Mouse (Mus musculus) gastrocnemius, postnatal 25 days (tissue): ENCODE data around the gene Kmo. TPM values are rescaled to one million over a fixed set of nuclear protein-coding genes. Genes with fewer than 3 reads are reported as not detected.

ENCODE experiments used
- DNase-seq: peaks from one replicate; pipeline ENCODE4 v3.0.0; 2022
- total RNA-seq, 2 experiments: library from RNA; stranded (reverse); gene quantifications; 1 replicate in 1 of 2; 2 replicates in 1 of 2; pipeline ENCODE4 v1.2.3; 2021

Gene Kmo
- total RNA-seq, 2 experiments from 2014 or later: 0.26 to 0.27 TPM

DNA sequence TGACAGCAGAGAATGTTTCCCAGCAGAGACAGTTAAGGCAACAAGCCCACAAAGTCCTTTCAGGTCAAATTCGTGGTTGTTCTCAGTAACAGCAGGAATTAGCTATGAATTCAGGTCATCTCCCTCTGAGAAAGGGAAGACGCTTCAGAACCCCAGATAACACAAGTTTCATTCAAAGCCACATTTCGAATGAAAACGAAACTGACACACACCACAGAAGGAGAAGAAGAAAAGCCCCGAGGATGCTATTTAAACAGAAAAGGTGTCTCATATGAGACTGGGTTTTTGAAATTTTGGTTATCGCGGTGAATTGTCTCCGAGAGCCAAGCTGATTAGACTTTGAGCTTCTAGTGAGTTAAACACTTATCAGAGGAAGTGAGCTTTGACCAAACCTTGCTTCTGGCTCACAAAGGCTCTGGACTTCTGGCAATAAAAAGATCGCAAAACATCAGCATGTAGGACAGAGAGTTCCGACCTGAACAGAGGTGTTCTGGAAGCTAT is 11.6 kb downstream of the Kmo start:
- no peak for DNase-seq

DNA sequence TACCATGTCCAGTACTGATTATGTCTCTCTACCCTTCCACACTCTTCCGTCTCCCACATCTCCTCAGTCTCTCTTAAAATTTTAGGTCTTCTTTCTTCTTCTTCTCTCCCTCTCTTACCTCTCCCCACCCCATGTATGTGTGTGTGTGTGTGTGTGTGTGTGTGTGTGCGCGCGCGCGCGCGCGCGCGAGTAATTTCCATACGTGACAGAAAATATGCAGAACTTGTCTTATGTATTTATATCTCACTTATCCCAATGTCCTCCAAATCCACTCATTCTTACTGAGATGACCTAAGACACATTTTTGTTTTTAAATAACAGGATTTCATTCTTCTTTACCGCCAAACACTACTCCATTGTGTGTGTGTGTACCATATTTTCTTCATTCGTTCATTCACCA is 12.3 kb downstream of the Kmo start:
- DNase-seq: no peak

DNA sequence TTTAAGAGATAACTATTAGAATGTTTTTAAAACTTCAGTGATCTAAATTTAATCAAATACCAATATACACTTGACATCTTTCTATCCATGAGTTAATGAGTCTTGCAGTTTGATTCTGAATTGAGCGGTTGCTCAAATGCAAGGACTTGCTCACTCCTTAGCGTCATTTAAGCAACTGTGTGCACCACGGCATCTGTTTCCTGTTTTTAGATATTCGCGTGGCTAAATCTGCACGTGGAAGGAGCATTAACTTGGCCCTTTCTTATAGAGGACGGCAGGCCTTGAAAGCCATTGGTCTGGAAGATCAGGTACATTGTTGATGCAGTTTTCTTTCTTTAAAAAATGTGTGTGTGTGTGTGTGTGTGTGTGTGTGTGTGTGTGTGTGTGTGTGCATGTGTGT is 17.5 kb downstream of the Kmo start:
- no peak for DNase-seq

- DNase-seq: no peak
Observed at GRCm38 (mm10) chr1:175639072-175639471, 18.9 kb downstream of the Kmo start.

DNA sequence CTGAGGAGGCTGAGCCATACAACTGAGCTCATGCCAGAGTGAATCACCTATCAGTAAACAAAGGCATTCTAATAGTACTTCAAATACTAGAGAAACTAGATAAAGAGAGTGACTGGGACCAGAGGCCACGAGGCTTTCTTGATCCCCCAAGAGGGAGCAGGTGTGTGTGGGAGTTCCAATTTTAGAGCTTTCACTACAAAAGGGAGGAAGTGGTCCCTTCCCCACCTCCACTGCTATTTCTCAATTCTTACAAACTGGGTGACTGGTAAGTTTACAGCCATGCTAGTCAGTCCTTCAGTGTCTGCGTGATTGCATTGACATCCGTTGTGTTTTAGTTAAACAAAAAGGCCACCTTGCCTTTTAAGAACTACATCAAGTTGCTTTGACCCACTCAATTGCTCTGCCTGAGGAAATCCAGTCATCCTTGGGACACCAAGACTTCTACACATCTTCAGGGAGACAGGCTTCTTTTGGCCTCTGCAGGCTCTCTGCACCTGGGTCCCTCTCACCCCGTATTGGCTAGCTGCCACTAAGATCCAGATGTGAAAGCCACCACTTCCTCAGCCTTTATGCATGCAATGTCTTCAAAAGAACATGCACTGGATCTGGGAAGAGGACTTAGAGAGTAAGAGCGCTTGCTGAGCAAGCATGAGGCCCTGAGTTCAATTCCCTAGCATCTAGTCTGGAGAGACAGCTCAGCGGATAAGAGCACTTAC is 20.4 kb downstream of the Kmo start:
- no peak for DNase-seq

- no peak for DNase-seq
Observed at GRCm38 (mm10) chr1:175643496-175644265, 23.5 kb downstream of the Kmo start.

GRCm38 (mm10) chr1:175646952-175647351 is 26.8 kb downstream of the Kmo start:
- DNase-seq: no peak

DNA sequence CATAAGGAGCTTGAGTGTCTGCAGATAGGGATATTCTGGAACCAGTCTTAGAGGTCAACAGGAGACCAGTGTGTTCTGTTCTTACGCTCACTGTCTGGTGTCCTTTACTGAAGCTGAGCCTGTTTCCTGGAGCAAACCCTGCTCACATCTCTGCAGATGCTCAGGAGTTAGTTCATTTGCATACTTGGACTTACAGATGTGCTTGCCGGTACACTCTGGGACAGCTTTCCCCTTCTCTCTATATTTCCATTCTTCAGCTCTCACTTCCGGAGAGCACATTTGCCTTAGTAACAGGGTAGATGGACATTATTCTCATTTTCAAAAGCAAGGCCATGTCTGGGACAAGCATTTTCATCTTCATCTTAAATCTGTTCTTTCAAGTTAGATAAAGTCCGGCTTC is 28.4 kb downstream of the Kmo start:
- DNase-seq: no peak

DNA sequence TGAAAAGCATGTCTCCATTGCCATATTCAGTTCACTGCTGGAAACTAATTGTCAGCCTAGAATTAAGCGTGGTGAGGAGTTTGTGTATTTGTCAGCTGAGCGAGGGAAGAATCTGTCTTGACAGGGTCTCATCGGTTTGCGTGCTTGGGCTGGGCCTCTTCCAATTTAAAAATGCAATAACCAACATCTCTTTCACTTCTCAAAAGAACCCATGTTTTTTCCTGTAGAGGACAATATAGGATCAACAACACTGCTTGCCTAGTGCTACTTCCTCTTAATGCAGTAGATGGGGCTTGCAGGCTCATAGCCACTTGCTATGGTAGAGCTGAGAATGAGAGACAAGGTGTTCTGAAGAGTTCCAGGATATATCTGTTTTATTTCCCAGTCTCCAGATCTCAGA is 39.7 kb downstream of the Kmo start:
- DNase-seq: no peak

GRCm38 (mm10) chr1:175668666-175669405 is 48.7 kb downstream of the Kmo start:
- DNase-seq: no peak

DNA sequence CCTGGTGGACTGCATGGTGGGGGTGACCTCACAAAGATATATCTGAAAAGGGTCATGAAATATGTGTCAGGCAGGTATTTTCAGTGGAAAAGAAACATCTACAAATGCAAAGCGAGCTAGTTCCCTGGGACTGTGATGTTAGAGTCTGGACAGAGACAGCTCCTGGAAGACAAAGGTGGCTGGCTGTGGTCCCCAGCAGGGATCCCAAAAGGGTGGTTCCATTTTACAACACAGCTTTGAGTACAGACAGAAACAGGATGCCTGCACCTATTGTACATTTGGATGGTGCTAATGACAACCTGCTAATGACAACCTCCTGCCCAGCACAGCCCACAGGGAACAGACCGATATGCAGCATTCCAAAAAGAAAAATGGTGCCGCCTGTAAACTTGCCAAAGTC is 49.3 kb downstream of the Kmo start:
- no peak for DNase-seq

- DNase-seq: no peak
Observed at GRCm38 (mm10) chr1:175670042-175670441, 49.9 kb downstream of the Kmo start.

DNA sequence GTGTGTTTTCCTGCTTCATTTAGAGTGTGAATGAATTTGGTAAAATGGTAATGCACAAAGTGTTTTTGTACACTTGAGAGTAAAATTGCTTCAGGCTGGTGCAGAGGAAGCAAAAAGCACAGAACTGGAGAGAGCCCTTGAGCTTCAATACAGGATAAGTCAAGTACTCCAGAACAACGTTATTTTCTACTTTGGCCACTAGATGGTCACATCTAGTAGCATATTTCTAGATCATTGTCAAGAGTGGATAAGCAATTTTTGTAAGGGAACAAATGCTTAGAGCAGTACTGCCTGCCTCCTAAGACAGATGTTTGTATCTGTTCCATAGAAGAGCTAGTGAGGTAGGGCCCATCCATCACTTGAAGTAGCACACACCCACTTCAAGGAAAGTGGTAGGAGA is 51.4 kb downstream of the Kmo start:
- DNase-seq: no peak

DNA sequence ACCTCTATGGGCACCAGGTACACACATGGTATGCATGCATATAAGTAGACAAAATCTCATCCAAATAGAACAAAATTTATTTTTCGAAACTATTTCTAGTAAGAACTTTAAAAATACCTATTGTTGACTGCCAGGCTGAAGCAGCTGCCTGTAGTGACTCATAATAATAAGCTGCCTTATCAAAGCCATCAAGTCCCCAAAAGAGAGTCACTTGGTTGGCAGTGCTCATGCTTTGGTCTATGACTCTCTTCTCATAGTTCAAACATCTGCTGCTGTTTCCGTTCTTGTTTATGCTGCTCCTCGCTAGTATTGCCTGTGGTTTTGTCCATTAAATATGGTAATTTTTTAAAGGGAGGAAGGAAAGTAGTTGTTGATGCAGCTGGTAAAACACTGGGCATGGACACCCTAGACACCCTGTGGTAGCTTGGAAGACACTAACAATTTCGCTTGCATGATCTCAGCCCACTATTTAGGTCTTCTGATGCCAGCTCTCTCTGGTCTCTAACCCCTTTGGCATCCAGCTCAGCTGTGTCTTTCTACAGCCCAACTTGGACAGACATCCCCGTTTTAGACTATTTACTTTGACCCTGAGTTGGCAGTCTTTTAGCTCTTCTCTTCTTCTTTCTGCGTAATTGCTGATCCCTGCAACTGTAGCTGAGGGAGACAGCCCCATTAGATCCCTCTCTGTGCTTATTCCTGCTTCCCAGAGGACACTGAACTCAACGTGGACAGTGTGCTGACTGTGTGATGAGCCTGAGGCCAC is 53.6 kb downstream of the Kmo start:
- DNase-seq: no peak

DNA sequence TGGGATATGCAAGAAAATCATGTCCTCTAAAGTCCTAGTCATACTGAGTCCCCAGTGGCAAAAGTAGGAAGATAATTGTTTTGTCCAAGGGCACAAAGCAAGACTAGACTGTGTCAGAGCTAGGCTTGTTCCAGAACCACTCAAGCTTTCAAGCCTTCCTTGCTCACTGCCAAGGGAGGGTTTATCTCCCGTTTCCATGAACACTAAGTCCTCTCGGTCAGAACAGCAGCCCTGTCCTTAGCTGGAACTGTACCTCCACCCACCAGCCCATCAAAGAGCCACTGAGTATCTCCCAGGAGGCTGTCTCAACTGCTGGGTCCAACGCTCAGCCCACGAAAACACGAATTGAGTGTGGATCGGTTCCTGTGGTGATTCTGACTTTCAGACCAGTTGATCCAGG is 54.9 kb downstream of the Kmo start:
- DNase-seq: no peak

DNA sequence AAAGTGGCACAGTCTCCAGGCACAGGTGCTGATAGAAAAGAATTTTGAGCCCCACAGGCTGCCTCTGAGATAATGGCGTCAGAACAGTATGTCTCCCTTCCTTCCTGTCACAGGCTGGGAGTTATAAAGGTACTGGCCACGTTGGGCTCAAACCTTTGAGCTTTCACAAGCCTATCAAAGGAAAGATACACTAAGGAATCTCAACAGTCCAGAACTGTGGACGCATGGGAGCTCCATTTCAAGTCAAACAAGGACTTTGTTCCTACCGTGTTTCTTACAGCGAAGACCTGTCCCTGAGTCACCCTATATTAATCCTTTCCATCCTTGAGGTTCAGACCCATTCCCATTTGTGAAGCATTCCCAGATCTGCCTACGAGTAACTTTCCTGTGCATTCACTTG is 57.3 kb downstream of the Kmo start:
- no peak for DNase-seq

DNA sequence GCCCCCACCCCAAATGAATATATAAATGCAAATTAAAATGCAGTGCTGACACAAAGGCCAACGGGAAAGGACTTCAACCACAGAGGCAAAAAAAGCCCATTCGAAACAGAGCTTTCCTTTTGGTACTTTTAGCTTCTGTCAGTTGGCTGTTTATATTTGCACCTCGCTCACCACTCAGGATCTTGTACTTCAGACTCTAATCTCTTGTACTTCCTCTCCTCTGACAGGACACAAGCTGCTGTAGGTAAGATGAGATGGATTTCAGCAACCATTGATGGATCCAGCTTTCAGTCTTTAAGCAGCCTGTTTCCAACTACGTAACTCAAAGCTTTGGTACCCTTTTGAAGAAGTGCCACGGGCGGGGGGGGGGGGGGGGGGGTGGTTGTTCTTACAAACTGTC is 60.8 kb downstream of the Kmo start:
- DNase-seq: no peak

- DNase-seq: no peak
Observed at GRCm38 (mm10) chr1:175691686-175692245, 71.6 kb downstream of the Kmo start.

- peak; percentile 99 for DNase-seq
Observed at GRCm38 (mm10) chr1:175692246-175692996, 72.2 kb downstream of the Kmo start, which contains the start of the genes Opn3 and Chml. Gene Opn3 (minus strand): TSS chr1:175692776. Gene Chml (minus strand): TSS chr1:175692901.

DNA sequence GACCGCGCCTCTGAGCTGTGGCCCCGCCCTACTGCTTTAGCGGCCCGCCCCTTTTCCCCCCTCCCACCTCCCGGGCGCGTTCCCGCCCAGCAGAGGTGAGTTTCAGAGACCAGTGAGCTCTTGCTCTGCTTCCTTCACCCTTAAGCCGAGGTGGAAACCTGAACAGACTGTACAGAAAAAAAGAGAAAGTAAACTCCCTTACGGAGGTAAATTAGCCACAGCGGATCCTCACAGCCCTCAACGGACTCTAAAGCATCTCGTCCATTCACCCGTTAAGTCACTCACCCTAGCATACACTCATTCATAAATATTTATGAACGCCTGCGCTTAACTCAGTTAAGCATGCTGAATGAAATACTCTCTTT is 72.8 kb downstream of the Kmo start:
- DNase-seq: no peak

GRCm38 (mm10) chr1:175693429-175693960 is 73.3 kb downstream of the Kmo start:
- DNase-seq: no peak
